Mouse (Mus musculus) spleen, adult 2 months (tissue): ENCODE measurements around the gene Elmo2.

ENCODE experiments used
- CTCF ChIP-seq: fragments of 200-500 bp; IDR thresholded peaks from 2 replicates; pipeline ENCODE4 v1.5.1; 2011; ENCODE audit warnings: mild to moderate bottlenecking, inconsistent platforms; ENCODE audit not compliant: insufficient read depth, insufficient read length, insufficient replicate concordance; ENCODE audit errors: extremely low read depth
- POLR2A ChIP-seq: fragments of 200-500 bp; IDR thresholded peaks from 2 replicates; pipeline ENCODE4 v1.6.1; 2011; ENCODE audit warnings: low read depth, low read length, inconsistent platforms

DNA sequence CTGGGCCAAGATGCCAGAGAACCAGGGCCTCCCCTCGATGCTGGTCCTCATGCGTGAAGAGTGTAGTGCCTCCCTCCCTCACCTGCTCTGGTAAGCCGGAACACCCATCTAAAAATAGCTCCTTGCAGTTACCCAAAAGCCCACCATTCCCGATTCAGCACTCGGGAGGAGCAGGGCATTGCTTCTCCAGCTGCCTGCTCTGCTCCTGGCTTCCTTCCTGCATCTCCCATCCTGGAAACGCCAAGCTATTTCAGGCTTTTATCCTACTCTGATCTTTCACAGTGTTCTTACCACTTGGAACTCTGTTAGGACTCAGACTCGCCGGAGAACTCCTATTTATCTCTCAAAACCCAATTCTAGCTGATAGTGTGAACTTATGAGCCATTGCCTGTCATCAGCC is 85.9 kb downstream of the Elmo2 start:
- TF ChIP-seq CTCF (no peak), POLR2A (no peak)
